Mouse (Mus musculus) small intestine, adult 2 months (tissue): Measurements from ENCODE around the gene Vsir. TPM values are rescaled to one million over a fixed set of nuclear protein-coding genes. Genes with fewer than 3 reads are reported as not detected.
A peak's percentile ranks its signal among the peaks of the same experiment; 100 is the strongest.

Source experiments
- H3K27ac ChIP-seq: fragments of 200-500 bp; 2 replicates; pipeline ENCODE4 v1.5.1; 2012; ENCODE audit warnings: low read depth, low read length, control low read depth, inconsistent platforms; ENCODE audit not compliant: insufficient read depth
- H3K27me3 ChIP-seq: fragments of 200-500 bp; 2 replicates; pipeline ENCODE4 v1.6.1; 2012; ENCODE audit warnings: mild to moderate bottlenecking, moderate library complexity, low read length, inconsistent platforms; ENCODE audit not compliant: control insufficient read depth, insufficient read depth
- H3K36me3 ChIP-seq: fragments of 200-500 bp; 2 replicates; pipeline ENCODE4 v1.6.1; 2012; ENCODE audit warnings: mild to moderate bottlenecking, low read length, control low read depth, inconsistent platforms; ENCODE audit not compliant: control insufficient read depth, insufficient read depth
- H3K4me1 ChIP-seq: fragments of 200-500 bp; 2 replicates; pipeline ENCODE4 v1.6.1; 2012; ENCODE audit warnings: low read length, inconsistent platforms, mixed read lengths; ENCODE audit not compliant: control insufficient read depth, insufficient read depth, insufficient read length
- H3K4me3 ChIP-seq: fragments of 200-500 bp; 2 replicates; pipeline ENCODE4 v1.5.1; 2012; ENCODE audit warnings: low read depth, mild to moderate bottlenecking, control low read depth, inconsistent platforms, low read length, moderate library complexity
- CTCF ChIP-seq: fragments of 200-500 bp; IDR thresholded peaks from 2 replicates; pipeline ENCODE4 v1.5.1; 2012; ENCODE audit warnings: low read depth, mild to moderate bottlenecking, control low read depth, inconsistent platforms, low read length, moderate library complexity, mixed read lengths; ENCODE audit not compliant: insufficient replicate concordance, insufficient read length; ENCODE audit errors: extremely low read depth
- POLR2A ChIP-seq: fragments of 200-500 bp; IDR thresholded peaks from 2 replicates; pipeline ENCODE4 v1.6.1; 2012; ENCODE audit warnings: low read depth, mild to moderate bottlenecking, control low read depth, inconsistent platforms, low read length, moderate library complexity
- WGBS: fragments of 180-500 bp; shearing (Covaris S2); methylation state at CpG from one replicate; pipeline ENCODE4 v1.1.7; 2018; 5-methylcytosine and 5-hydroxymethylcytosine counted together
- polyA plus RNA-seq: library from polyadenylated mRNA; depleted of rRNA; stranded (reverse); fragments of >200 nt; gene quantifications from 2 replicates; pipeline ENCODE4 v1.2.3, GENCODE M21; 2012

Vsir gene
- polyA plus RNA-seq, 1 experiment, result 25.6 TPM

GRCm38 (mm10) chr10:60363426-60363825 lies 16.8 kb downstream of the Vsir start:
- Histone ChIP-seq H3K4me1 (peaks cover 3% of the 10 kb centered on the region; the same call in 1 of the 2 replicates), H3K27ac (0 out of 2 replicates have a peak overlapping the region, but pooled peaks have one; percentile 22), H3K27me3 (no peaks in the 10 kb centered on the region), H3K36me3 (peaks cover 4% of the 10 kb centered on the region), H3K4me3 (no peak overlapping the region)
- TF ChIP-seq CTCF, result no peak
- no peak for TF ChIP-seq POLR2A
- WGBS, result 67% methylated on average over 6 of the region's 6 CpGs

- H3K27me3 ChIP-seq, result no peaks in the 10 kb centered on the region
- TF ChIP-seq CTCF, result no peak
- no peaks in the 10 kb centered on the region for H3K36me3 ChIP-seq
- H3K4me3 ChIP-seq, result no peak overlapping the region
- 83% methylated on average over 2 of the region's 2 CpGs for WGBS
- no peak overlapping the region for H3K27ac ChIP-seq
- H3K4me1 ChIP-seq, result peaks cover 2% of the 10 kb centered on the region; the same call in 1 of the 2 replicates
These were observed 20.5 kb downstream of the Vsir start for GRCm38 (mm10) chr10:60367145-60367544.

- no peaks in the 10 kb centered on the region for H3K27me3 ChIP-seq
- WGBS, result 69% methylated on average over 4 of the region's 4 CpGs
- peak overlapping the region; percentile 41 for H3K27ac ChIP-seq
- H3K4me3 ChIP-seq, result no peak overlapping the region
- peaks cover 2% of the 10 kb centered on the region; the same call in 1 of the 2 replicates for H3K4me1 ChIP-seq
- H3K36me3 ChIP-seq, result no peaks in the 10 kb centered on the region
- TF ChIP-seq CTCF (no peak), POLR2A (no peak)
These were observed 21.3 kb downstream of the Vsir start for GRCm38 (mm10) chr10:60367904-60368303.

GRCm38 (mm10) chr10:60369405-60369804 lies 22.8 kb downstream of the Vsir start:
- peak overlapping the region; percentile 28; the same call in 1 of the 2 replicates for H3K27ac ChIP-seq
- H3K4me3 ChIP-seq, result no peak overlapping the region
- peaks cover 2% of the 10 kb centered on the region; the same call in 1 of the 2 replicates for H3K4me1 ChIP-seq
- TF ChIP-seq POLR2A (no peak), CTCF (no peak)
- H3K36me3 ChIP-seq, result no peaks in the 10 kb centered on the region
- no peaks in the 10 kb centered on the region for H3K27me3 ChIP-seq
- 72% methylated on average over 6 of the region's 6 CpGs for WGBS

- H3K36me3 ChIP-seq, result no peaks in the 10 kb centered on the region
- H3K27me3 ChIP-seq, result no peaks in the 10 kb centered on the region
- peak overlapping the region; percentile 28 for H3K27ac ChIP-seq
- TF ChIP-seq POLR2A (no peak), CTCF (no peak)
- H3K4me1 ChIP-seq, result peaks cover 2% of the 10 kb centered on the region; the same call in 1 of the 2 replicates
- no peak overlapping the region for H3K4me3 ChIP-seq
- WGBS, result 67% methylated on average over 2 of the region's 2 CpGs
These were observed 23.4 kb downstream of the Vsir start for GRCm38 (mm10) chr10:60370098-60370497.

GRCm38 (mm10) chr10:60370601-60371061 lies 24.0 kb downstream of the Vsir start:
- no peak overlapping the region for H3K4me3 ChIP-seq
- no peaks in the 10 kb centered on the region for H3K36me3 ChIP-seq
- WGBS, result 62% methylated on average over 5 of the region's 5 CpGs
- H3K4me1 ChIP-seq, result peaks cover 2% of the 10 kb centered on the region; the same call in 1 of the 2 replicates
- TF ChIP-seq POLR2A (no peak), CTCF (no peak)
- no peaks in the 10 kb centered on the region for H3K27me3 ChIP-seq
- H3K27ac ChIP-seq, result peak overlapping the region; percentile 4; the same call in 1 of the 2 replicates

- H3K4me3 ChIP-seq, result no peak overlapping the region
These were observed 25.1 kb downstream of the Vsir start for GRCm38 (mm10) chr10:60371596-60372386.

More at GRCm38 (mm10) chr10:60371596-60372386, 25.1 kb downstream of the Vsir start:
- Histone ChIP-seq H3K27me3 (no peaks in the 10 kb centered on the region), H3K4me1 (peaks cover 2% of the 10 kb centered on the region; the same call in 1 of the 2 replicates), H3K36me3 (no peaks in the 10 kb centered on the region), H3K27ac (no peak overlapping the region; the same call in 1 of the 2 replicates)
- no peak for TF ChIP-seq POLR2A
- TF ChIP-seq CTCF, result no peak
- WGBS, result 69% methylated on average over 5 of the region's 5 CpGs
